Mouse (Mus musculus) MEL (cell line): ENCODE data around the gene Mier3. TPM values are rescaled to one million over a fixed set of nuclear protein-coding genes. Genes with fewer than 3 reads are reported as not detected.

ENCODE experiments used
- DNase-seq: peaks from one replicate; pipeline ENCODE4 v3.0.0; 2011; ENCODE audit warnings: low read depth, low spot score
- H3K27ac ChIP-seq: 2 replicates; pipeline ENCODE4 v1.5.1; 2012; ENCODE audit warnings: low read depth, mild to moderate bottlenecking, control low read depth, low read length, moderate library complexity; ENCODE audit not compliant: control insufficient read depth
- H3K27me3 ChIP-seq, 2 experiments: fragments of 150-350 bp in 1 of 2; sonication (generic) in 1 of 2; 2 replicates each; pipeline ENCODE4 v1.6.1; 2012; ENCODE audit warnings: low read length in 2 of 2, mild to moderate bottlenecking in 2 of 2, improper control_type of control experiment in 1 of 2, moderate library complexity in 1 of 2; ENCODE audit not compliant: insufficient read depth in 2 of 2, control insufficient read depth in 1 of 2
- H3K36me3 ChIP-seq, 2 experiments: 2 replicates each; pipeline ENCODE4 v1.6.1; 2012 to 2014; ENCODE audit warnings: low read length in 2 of 2, improper control_type of control experiment in 1 of 2, inconsistent platforms in 1 of 2, mild to moderate bottlenecking in 1 of 2; ENCODE audit not compliant: insufficient read depth in 2 of 2, control insufficient read depth in 1 of 2
- H3K4me1 ChIP-seq, 2 experiments: fragments of 150-350 bp in 1 of 2; sonication (generic) in 1 of 2; 2 replicates each; pipeline ENCODE4 v1.6.1; 2012; ENCODE audit warnings: low read length in 2 of 2, improper control_type of control experiment in 1 of 2, mild to moderate bottlenecking in 1 of 2; ENCODE audit not compliant: insufficient read depth in 2 of 2, control insufficient read depth in 1 of 2
- H3K4me3 ChIP-seq, 2 experiments: fragments of 150-350 bp in 1 of 2; sonication (generic) in 1 of 2; 2 replicates each; pipeline ENCODE4 v1.5.1; 2012; ENCODE audit warnings: low read depth in 2 of 2, low read length in 2 of 2, mild to moderate bottlenecking in 2 of 2, moderate library complexity in 2 of 2, control low read depth in 1 of 2, improper control_type of control experiment in 1 of 2; ENCODE audit not compliant: control insufficient read depth in 1 of 2, insufficient read depth in 1 of 2
- H3K79me2 ChIP-seq: 2 replicates; pipeline ENCODE4 v1.6.1; 2012; ENCODE audit warnings: mild to moderate bottlenecking, low read length, moderate library complexity; ENCODE audit not compliant: control insufficient read depth, poor library complexity, insufficient read depth
- H3K9ac ChIP-seq: 2 replicates; pipeline ENCODE4 v1.6.1; 2012; ENCODE audit warnings: low read depth, mild to moderate bottlenecking, control low read depth, low read length, moderate library complexity; ENCODE audit not compliant: control insufficient read depth, poor library complexity, severe bottlenecking
- H3K9me3 ChIP-seq: fragments of 150-350 bp; sonication (generic); replicated peaks from 2 replicates; pipeline ENCODE4 v1.6.1; 2012; ENCODE audit warnings: mild to moderate bottlenecking, low read length, improper control_type of control experiment, moderate library complexity; ENCODE audit not compliant: insufficient read depth
- BHLHE40 ChIP-seq: IDR thresholded peaks from 2 replicates; pipeline ENCODE4 v1.6.1; 2012; ENCODE audit warnings: low read depth, mild to moderate bottlenecking, inconsistent platforms, low read length, improper control_type of control experiment, borderline replicate concordance
- CTCF ChIP-seq, 3 experiments: IDR thresholded peaks in 2 of 3; conservative IDR thresholded peaks in 1 of 3; 2 replicates each; pipeline ENCODE4 v1.5.1; 2011 to 2012; ENCODE audit warnings: low read length in 3 of 3, low read depth in 2 of 3, mild to moderate bottlenecking in 2 of 3, improper control_type of control experiment in 1 of 3, inconsistent platforms in 1 of 3, mixed read lengths in 1 of 3, moderate library complexity in 1 of 3; ENCODE audit not compliant: control insufficient read depth in 1 of 3, insufficient read depth in 1 of 3, poor library complexity in 1 of 3, severe bottlenecking in 1 of 3
- ELF1 ChIP-seq: IDR thresholded peaks from 2 replicates; pipeline ENCODE4 v1.6.1; 2014; ENCODE audit warnings: low read depth, mild to moderate bottlenecking, inconsistent platforms, low read length, improper control_type of control experiment, moderate library complexity
- HCFC1 ChIP-seq: IDR thresholded peaks from 2 replicates; pipeline ENCODE4 v1.6.1; 2012; ENCODE audit warnings: low read depth, mild to moderate bottlenecking, inconsistent platforms, low read length, improper control_type of control experiment, moderate library complexity
- MAFK ChIP-seq: IDR thresholded peaks from 2 replicates; pipeline ENCODE4 v1.6.1; 2011; ENCODE audit warnings: low read depth, mild to moderate bottlenecking, low read length, improper control_type of control experiment, borderline replicate concordance
- MAX ChIP-seq: IDR thresholded peaks from 2 replicates; pipeline ENCODE4 v1.6.1; 2011; ENCODE audit warnings: low read length, improper control_type of control experiment
- MAZ ChIP-seq: IDR thresholded peaks from 2 replicates; pipeline ENCODE4 v1.6.1; 2012; ENCODE audit warnings: low read depth, mild to moderate bottlenecking, inconsistent platforms, low read length, improper control_type of control experiment
- MEF2A ChIP-seq: IDR thresholded peaks from 2 replicates; pipeline ENCODE4 v1.6.1; 2014; ENCODE audit warnings: low read depth, mild to moderate bottlenecking, inconsistent platforms, low read length, improper control_type of control experiment; ENCODE audit not compliant: poor library complexity, insufficient replicate concordance, severe bottlenecking; ENCODE audit errors: extremely low read depth
- MYB ChIP-seq: IDR thresholded peaks from 2 replicates; pipeline ENCODE4 v1.6.1; 2011; ENCODE audit warnings: mild to moderate bottlenecking, low read depth, low read length, improper control_type of control experiment
- NELFE ChIP-seq: IDR thresholded peaks from 2 replicates; pipeline ENCODE4 v1.6.1; 2011; ENCODE audit warnings: low read depth, low read length, improper control_type of control experiment
- POLR2A ChIP-seq, 2 experiments: IDR thresholded peaks; 2 replicates each; pipeline ENCODE4 v1.6.1; 2011 to 2012; ENCODE audit warnings: low read length in 2 of 2, mild to moderate bottlenecking in 2 of 2, control low read depth in 1 of 2, improper control_type of control experiment in 1 of 2, low read depth in 1 of 2, moderate library complexity in 1 of 2; ENCODE audit not compliant: control insufficient read depth in 1 of 2, insufficient read depth in 1 of 2, poor library complexity in 1 of 2
- POLR2AphosphoS2 ChIP-seq: IDR thresholded peaks from 2 replicates; pipeline ENCODE4 v1.6.1; 2011; ENCODE audit warnings: low read length, improper control_type of control experiment
- POLR2AphosphoS5 ChIP-seq: IDR thresholded peaks from 2 replicates; pipeline ENCODE4 v1.6.1; 2012; ENCODE audit warnings: low read depth, borderline replicate concordance, mild to moderate bottlenecking, inconsistent platforms, low read length, moderate library complexity, mixed read lengths
- RAD21 ChIP-seq: IDR thresholded peaks from 2 replicates; pipeline ENCODE4 v1.6.1; 2011; ENCODE audit warnings: mild to moderate bottlenecking, low read depth, low read length, improper control_type of control experiment
- RCOR1 ChIP-seq: IDR thresholded peaks from 2 replicates; pipeline ENCODE4 v1.6.1; 2012; ENCODE audit warnings: low read depth, mild to moderate bottlenecking, inconsistent platforms, low read length, improper control_type of control experiment
- SIN3A ChIP-seq: IDR thresholded peaks from 2 replicates; pipeline ENCODE4 v1.6.1; 2012; ENCODE audit warnings: low read length, improper control_type of control experiment, inconsistent platforms
- SMC3 ChIP-seq: IDR thresholded peaks from 2 replicates; pipeline ENCODE4 v1.6.1; 2011; ENCODE audit warnings: low read depth, low read length, improper control_type of control experiment
- TCF12 ChIP-seq: IDR thresholded peaks from 2 replicates; pipeline ENCODE4 v1.6.1; 2014; ENCODE audit warnings: low read depth, mild to moderate bottlenecking, inconsistent platforms, low read length, improper control_type of control experiment, moderate library complexity
- USF1 ChIP-seq: IDR thresholded peaks from 2 replicates; pipeline ENCODE4 v1.6.1; 2014; ENCODE audit warnings: low read depth, mild to moderate bottlenecking, inconsistent platforms, low read length, improper control_type of control experiment, moderate library complexity
- ZMIZ1 ChIP-seq: IDR thresholded peaks from 2 replicates; pipeline ENCODE4 v1.6.1; 2012; ENCODE audit warnings: low read depth, mild to moderate bottlenecking, inconsistent platforms, low read length, improper control_type of control experiment, moderate library complexity
- ZNF384 ChIP-seq: IDR thresholded peaks from 2 replicates; pipeline ENCODE4 v1.6.1; 2012; ENCODE audit warnings: low read depth, mild to moderate bottlenecking, inconsistent platforms, low read length, improper control_type of control experiment
- polyA plus RNA-seq, 2 experiments: library from polyadenylated mRNA; stranded (reverse) in 1 of 2; unstranded in 1 of 2; fragments of >175 nt in 1 of 2; fragments of >200 nt in 1 of 2; gene quantifications; 2 replicates each; pipeline versions ENCODE4 v1.2.1 to v1.2.4; 2012; ENCODE audit warnings: low replicate concordance in 2 of 2, low read depth in 1 of 2; ENCODE audit not compliant: insufficient read length in 2 of 2, insufficient read depth in 1 of 2, missing spikeins in 1 of 2
- total RNA-seq: library from RNA; depleted of rRNA; stranded (reverse); fragments of 300-350 nt; gene quantifications from 2 replicates; pipeline ENCODE4 v1.2.3, GENCODE M21; 2012

The Mier3 gene
- total and polyA plus RNA-seq, 3 experiments, result 12.6 to 15.8 TPM; not detected in 1

GRCm38 (mm10) chr13:111755377-111755776 lies 74.6 kb downstream of the Mier3 start:
- H3K9ac ChIP-seq, result no peak overlapping the region
- no peaks in the 10 kb centered on the region for H3K27me3 ChIP-seq
- H3K79me2 ChIP-seq, result no peaks in the 10 kb centered on the region
- 0 out of 4 replicates have a peak, but pooled peaks cover 0 to 2% of the 10 kb centered on the region in 2 experiments for H3K36me3 ChIP-seq
- no peak overlapping the region for H3K27ac ChIP-seq
- no peak for TF ChIP-seq SMC3
- TF ChIP-seq TCF12, result no peak
- no peaks in the 10 kb centered on the region for H3K9me3 ChIP-seq
- DNase-seq, result no peak
- H3K4me1 ChIP-seq, result no peaks in the 10 kb centered on the region
- H3K4me3 ChIP-seq, result no peak overlapping the region

- H3K79me2 ChIP-seq, result no peaks in the 10 kb centered on the region
- no peaks in the 10 kb centered on the region for H3K4me1 ChIP-seq
- H3K27me3 ChIP-seq, result no peaks in the 10 kb centered on the region
- DNase-seq, result no peak
- no peaks in the 10 kb centered on the region for H3K9me3 ChIP-seq
- H3K27ac ChIP-seq, result no peak overlapping the region
- TF ChIP-seq TCF12 (no peak), CTCF (IDR thresholded peaks at IDR 0.05 in 2 of 3, conservative IDR thresholded peaks at IDR 0.05 in 1 of 3; ENCODE audit: control insufficient read depth in 1 of 3, insufficient read depth in 1 of 3, low read depth in 2 of 3, low read length in 3 of 3, poor library complexity in 1 of 3, severe bottlenecking in 1 of 3) (no peak), MEF2A (no peak), POLR2AphosphoS2 (no peak), MYB (no peak), MAFK (no peak), HCFC1 (no peak), USF1 (no peak), NELFE (no peak), RCOR1 (no peak)
- no peak overlapping the region for H3K4me3 ChIP-seq
- H3K9ac ChIP-seq, result no peak overlapping the region
- 0 out of 4 replicates have a peak, but pooled peaks cover 0 to 2% of the 10 kb centered on the region in 2 experiments for H3K36me3 ChIP-seq
These were observed 75.2 kb downstream of the Mier3 start for GRCm38 (mm10) chr13:111755937-111756336.

GRCm38 (mm10) chr13:111756986-111757385 lies 76.2 kb downstream of the Mier3 start:
- Histone ChIP-seq H3K9ac (no peak overlapping the region), H3K79me2 (no peaks in the 10 kb centered on the region), H3K4me3 (no peak overlapping the region), H3K27me3 (no peaks in the 10 kb centered on the region), H3K9me3 (no peaks in the 10 kb centered on the region), H3K4me1 (no peaks in the 10 kb centered on the region), H3K36me3 (0 out of 4 replicates have a peak, but pooled peaks cover 0 to 2% of the 10 kb centered on the region in 2 experiments), H3K27ac (no peak overlapping the region)
- DNase-seq, result no peak
- TF ChIP-seq ZMIZ1 (no peak), RAD21 (no peak), SIN3A (no peak), ZNF384 (no peak), MAX (no peak), TCF12 (no peak), POLR2A (IDR thresholded peaks at IDR 0.05; ENCODE audit: control insufficient read depth in 1 of 2, insufficient read depth in 1 of 2, low read depth in 1 of 2, low read length in 2 of 2, poor library complexity in 1 of 2) (no peak), HCFC1 (no peak), RCOR1 (no peak), POLR2AphosphoS5 (no peak), CTCF (IDR thresholded peaks at IDR 0.05 in 2 of 3, conservative IDR thresholded peaks at IDR 0.05 in 1 of 3; ENCODE audit: control insufficient read depth in 1 of 3, insufficient read depth in 1 of 3, low read depth in 2 of 3, low read length in 3 of 3, poor library complexity in 1 of 3, severe bottlenecking in 1 of 3) (no peak), ELF1 (no peak), SMC3 (no peak), BHLHE40 (no peak), MAZ (no peak)
